Mouse (Mus musculus) thymus, adult 2 months (tissue): ENCODE results near the gene Tmem201. TPM values are rescaled to one million over a fixed set of nuclear protein-coding genes. Genes with fewer than 3 reads are reported as not detected.

Experiments used
- DNase-seq: peaks from one replicate; pipeline ENCODE4 v3.0.0; 2021
- H3K27ac ChIP-seq: fragments of 200-500 bp; 2 replicates; pipeline ENCODE4 v1.5.1; 2012; ENCODE audit warnings: low read length, control low read depth; ENCODE audit not compliant: control insufficient read depth, insufficient read depth
- H3K27me3 ChIP-seq: fragments of 200-500 bp; 2 replicates; pipeline ENCODE4 v1.6.1; 2012; ENCODE audit warnings: mild to moderate bottlenecking, low read length, moderate library complexity, mixed read lengths; ENCODE audit not compliant: control insufficient read depth, insufficient read depth
- H3K36me3 ChIP-seq: fragments of 200-500 bp; 2 replicates; pipeline ENCODE4 v1.6.1; 2012; ENCODE audit warnings: mild to moderate bottlenecking, low read length, moderate library complexity; ENCODE audit not compliant: control insufficient read depth, insufficient read depth
- H3K4me1 ChIP-seq: fragments of 200-500 bp; replicated peaks from 2 replicates; pipeline ENCODE4 v1.6.1; 2012; ENCODE audit warnings: low read length; ENCODE audit not compliant: control insufficient read depth, insufficient read depth
- H3K4me3 ChIP-seq: fragments of 200-500 bp; 2 replicates; pipeline ENCODE4 v1.5.1; 2012; ENCODE audit warnings: mild to moderate bottlenecking, low read length, control low read depth, moderate library complexity; ENCODE audit not compliant: control insufficient read depth, insufficient read depth
- CTCF ChIP-seq: fragments of 200-500 bp; IDR thresholded peaks from 2 replicates; pipeline ENCODE4 v1.5.1; 2012; ENCODE audit warnings: mild to moderate bottlenecking, control low read depth, low read length, moderate library complexity, borderline replicate concordance; ENCODE audit not compliant: control insufficient read depth, poor library complexity, insufficient read depth; ENCODE audit errors: extremely low read depth
- POLR2A ChIP-seq: fragments of 200-500 bp; IDR thresholded peaks from 2 replicates; pipeline ENCODE4 v1.6.1; 2012; ENCODE audit warnings: mild to moderate bottlenecking, low read length, control low read depth, moderate library complexity; ENCODE audit not compliant: control insufficient read depth, poor library complexity, insufficient read depth; ENCODE audit errors: extremely low read depth
- WGBS: fragments of 180-500 bp; shearing (Covaris S2); methylation state at CpG from one replicate; pipeline ENCODE4 v1.1.7; 2018; 5-methylcytosine and 5-hydroxymethylcytosine counted together
- polyA plus RNA-seq: library from polyadenylated mRNA; depleted of rRNA; stranded (reverse); fragments of >200 nt; gene quantifications from 2 replicates; pipeline ENCODE4 v1.2.3, GENCODE M21; 2012; rRNA removed

Gene Tmem201
- polyA plus RNA-seq: 71.7 and 79.0 TPM in 2 replicates

- TF ChIP-seq CTCF (peak; percentile 97), POLR2A (0 out of 2 replicates have a peak, but pooled peaks have one; percentile 45)
- under 1% methylated on average over 97 of the region's 97 CpGs for WGBS
- peak within 1 kb of the TSS; percentile 75 for H3K4me3 ChIP-seq
- DNase-seq: peak; percentile 96
- H3K4me1 ChIP-seq: peaks cover 28% of the 10 kb centered on the region
- no peaks in the 10 kb centered on the region for H3K36me3 ChIP-seq
- no peak within 1 kb of the TSS for H3K27ac ChIP-seq
- H3K27me3 ChIP-seq: no peaks in the 10 kb centered on the region
Measured at GRCm38 (mm10) chr4:149737383-149738324, at the start of gene Tmem201. Tmem201 (minus strand) TSS chr4:149738044.

- H3K27ac ChIP-seq: no peak overlapping the region
- no peaks in the 10 kb centered on the region for H3K27me3 ChIP-seq
- no peaks in the 10 kb centered on the region for H3K4me1 ChIP-seq
- H3K36me3 ChIP-seq: no peaks in the 10 kb centered on the region
- 97% methylated on average over 5 of the region's 5 CpGs for WGBS
- TF ChIP-seq POLR2A: no peak
- TF ChIP-seq CTCF: no peak
- H3K4me3 ChIP-seq: no peak overlapping the region
- DNase-seq: no peak
Measured at GRCm38 (mm10) chr4:149784901-149785300, 47.1 kb upstream of the Tmem201 start.

GRCm38 (mm10) chr4:149784371-149784770 is 46.5 kb upstream of the Tmem201 start:
- Histone ChIP-seq H3K4me3 (no peak overlapping the region), H3K27me3 (no peaks in the 10 kb centered on the region), H3K36me3 (no peaks in the 10 kb centered on the region), H3K27ac (no peak overlapping the region), H3K4me1 (no peaks in the 10 kb centered on the region)
- 96% methylated on average over 9 of the region's 9 CpGs for WGBS
- TF ChIP-seq POLR2A (no peak), CTCF (no peak)
- no peak for DNase-seq

- Histone ChIP-seq H3K4me1 (no peaks in the 10 kb centered on the region), H3K4me3 (no peak overlapping the region), H3K27me3 (no peaks in the 10 kb centered on the region), H3K36me3 (no peaks in the 10 kb centered on the region), H3K27ac (no peak overlapping the region)
- WGBS: 84% methylated on average over 8 of the region's 8 CpGs
- no peak for DNase-seq
- TF ChIP-seq CTCF (no peak), POLR2A (no peak)
Measured at GRCm38 (mm10) chr4:149782975-149783374, 45.1 kb upstream of the Tmem201 start.

GRCm38 (mm10) chr4:149780565-149781356 is 42.9 kb upstream of the Tmem201 start:
- no peaks in the 10 kb centered on the region for H3K4me1 ChIP-seq
- H3K36me3 ChIP-seq: no peaks in the 10 kb centered on the region
- H3K27me3 ChIP-seq: no peaks in the 10 kb centered on the region
- DNase-seq: no peak
- H3K4me3 ChIP-seq: no peak overlapping the region
- TF ChIP-seq POLR2A: no peak
- H3K27ac ChIP-seq: no peak overlapping the region
- WGBS: 19% methylated on average over 13 of the region's 13 CpGs

DNA sequence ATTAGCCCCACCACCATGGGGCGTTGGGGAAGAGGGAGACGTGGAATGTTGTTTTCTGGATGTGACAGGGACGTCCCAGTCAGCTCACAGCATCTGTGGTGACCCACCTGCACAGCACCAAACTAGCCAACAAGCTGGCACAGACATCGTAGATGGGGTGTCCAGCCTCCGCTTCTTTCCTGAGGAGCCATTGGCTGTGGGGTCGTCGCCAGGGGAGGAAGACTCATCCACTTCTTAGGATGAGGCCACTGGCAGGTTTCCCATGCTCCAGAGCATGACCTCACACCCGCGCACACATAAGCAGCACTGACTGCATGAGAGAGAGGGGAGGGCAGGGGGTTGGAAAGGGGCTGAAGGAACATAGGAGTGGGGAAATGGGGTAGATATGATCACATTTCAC is 42.1 kb upstream of the Tmem201 start:
- Histone ChIP-seq H3K4me3 (no peak overlapping the region), H3K27me3 (no peaks in the 10 kb centered on the region), H3K27ac (no peak overlapping the region), H3K4me1 (no peaks in the 10 kb centered on the region), H3K36me3 (no peaks in the 10 kb centered on the region)
- DNase-seq: no peak
- TF ChIP-seq POLR2A: no peak
- no peak for TF ChIP-seq CTCF
- 88% methylated on average over 9 of the region's 9 CpGs for WGBS
